Mouse (Mus musculus): ENCODE measurements around the gene Mdc1. TPM values are rescaled to one million over a fixed set of nuclear protein-coding genes. Genes with fewer than 3 reads are reported as not detected.
A peak's percentile ranks its signal among the peaks of the same experiment; 100 is the strongest.

Mdc1 gene
- total RNA-seq, 2 experiments from 2014 or later, result 17.6 to 17.7 TPM

- peak; percentile 87 for DNase-seq (ENCODE audit: low spot score in 2 of 2)
These were observed 32.6 kb downstream of the Mdc1 start for GRCm38 (mm10) chr17:35873774-35874519.

DNA sequence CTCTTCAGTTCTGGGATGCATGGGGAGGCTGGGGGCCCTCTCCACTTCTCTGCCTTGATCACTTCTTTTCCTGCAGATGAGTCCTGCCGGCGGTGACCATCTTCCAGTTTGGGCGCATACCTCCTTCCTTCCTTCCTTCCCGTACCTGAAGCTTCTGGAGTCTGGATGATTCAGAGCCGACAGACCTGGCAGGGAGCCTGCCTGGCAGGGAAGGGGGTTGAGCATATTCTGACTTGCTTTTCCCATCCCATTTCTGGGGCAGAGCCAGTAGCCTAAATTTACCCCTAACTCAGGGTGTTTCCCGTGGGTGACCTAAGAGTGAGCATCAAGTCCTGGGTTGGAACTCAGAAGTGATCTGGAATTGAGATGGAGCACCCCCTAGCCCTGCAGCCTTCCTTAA is 33.4 kb downstream of the Mdc1 start:
- peak; percentile 50 to 56 for DNase-seq (ENCODE audit: low spot score in 2 of 2)

DNA sequence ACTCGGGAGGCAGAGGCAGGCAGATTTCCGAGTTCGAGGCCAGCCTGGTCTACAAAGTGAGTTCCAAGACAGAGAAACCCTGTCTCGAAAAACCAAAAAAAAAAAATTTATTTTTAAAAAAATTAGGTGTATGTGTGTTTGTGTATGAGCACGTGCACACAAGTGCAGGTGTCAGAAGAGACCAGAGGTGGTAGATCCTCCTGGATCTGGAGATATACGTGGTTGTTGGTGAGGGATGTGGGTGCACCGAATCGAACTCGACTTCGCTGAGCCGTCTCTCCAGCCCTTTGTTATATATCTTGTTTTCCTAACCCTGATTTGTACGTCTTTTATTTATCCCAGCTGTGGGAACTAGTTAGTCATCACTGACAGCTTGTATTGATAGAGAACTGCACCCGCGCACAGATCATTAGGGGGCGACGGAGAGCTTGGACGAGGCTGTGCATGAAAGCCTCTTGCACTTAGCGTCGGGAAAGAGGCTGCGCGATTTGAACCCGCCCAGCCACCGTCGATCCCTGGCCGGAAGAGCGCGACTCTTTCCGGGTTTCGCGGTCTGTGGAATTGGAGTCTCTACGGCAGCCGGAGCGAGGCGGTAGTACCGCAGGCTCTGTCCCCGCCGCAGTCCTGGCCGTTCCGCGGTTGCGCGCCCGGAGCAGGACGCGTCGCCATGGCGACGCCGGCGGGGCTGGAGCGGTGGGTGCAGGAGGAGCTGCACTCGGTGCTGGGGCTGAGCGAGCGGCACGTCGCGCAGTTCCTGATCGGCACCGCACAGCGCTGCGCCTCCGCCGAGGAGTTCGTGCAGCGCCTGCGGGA is 38.1 kb downstream of the Mdc1 start, which contains the start of gene Dhx16:
TSS of gene Dhx16 (plus strand) at position 575 of the 813 bp plus-strand sequence.
- DNase-seq (ENCODE audit: low spot score in 2 of 2), result peak; percentile 97 to 98

- no peak for DNase-seq (ENCODE audit: low spot score in 2 of 2)
These were observed 41.6 kb downstream of the Mdc1 start for GRCm38 (mm10) chr17:35882924-35883323.

GRCm38 (mm10) chr17:35883777-35884176 is 42.5 kb downstream of the Mdc1 start:
- DNase-seq (ENCODE audit: low spot score in 2 of 2), result no peak

DNA sequence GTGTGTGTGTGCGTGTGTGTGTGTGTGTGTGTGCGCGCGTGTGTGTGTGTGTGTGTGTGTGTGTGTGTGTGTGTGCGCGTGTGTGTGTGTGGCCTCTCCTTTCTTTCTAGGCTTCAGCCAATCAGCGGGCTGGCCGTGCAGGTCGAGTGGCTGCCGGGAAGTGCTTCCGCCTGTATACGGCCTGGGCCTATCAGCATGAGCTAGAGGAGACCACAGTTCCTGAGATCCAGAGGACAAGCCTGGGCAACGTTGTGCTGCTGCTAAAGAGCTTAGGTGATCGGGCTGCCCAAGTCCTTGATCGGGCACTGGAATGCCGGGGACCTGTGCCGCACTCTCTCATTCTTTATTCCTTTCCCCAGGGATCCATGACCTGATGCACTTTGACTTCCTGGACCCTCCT is 46.4 kb downstream of the Mdc1 start:
- no peak for DNase-seq (ENCODE audit: low spot score in 2 of 2)

DNA sequence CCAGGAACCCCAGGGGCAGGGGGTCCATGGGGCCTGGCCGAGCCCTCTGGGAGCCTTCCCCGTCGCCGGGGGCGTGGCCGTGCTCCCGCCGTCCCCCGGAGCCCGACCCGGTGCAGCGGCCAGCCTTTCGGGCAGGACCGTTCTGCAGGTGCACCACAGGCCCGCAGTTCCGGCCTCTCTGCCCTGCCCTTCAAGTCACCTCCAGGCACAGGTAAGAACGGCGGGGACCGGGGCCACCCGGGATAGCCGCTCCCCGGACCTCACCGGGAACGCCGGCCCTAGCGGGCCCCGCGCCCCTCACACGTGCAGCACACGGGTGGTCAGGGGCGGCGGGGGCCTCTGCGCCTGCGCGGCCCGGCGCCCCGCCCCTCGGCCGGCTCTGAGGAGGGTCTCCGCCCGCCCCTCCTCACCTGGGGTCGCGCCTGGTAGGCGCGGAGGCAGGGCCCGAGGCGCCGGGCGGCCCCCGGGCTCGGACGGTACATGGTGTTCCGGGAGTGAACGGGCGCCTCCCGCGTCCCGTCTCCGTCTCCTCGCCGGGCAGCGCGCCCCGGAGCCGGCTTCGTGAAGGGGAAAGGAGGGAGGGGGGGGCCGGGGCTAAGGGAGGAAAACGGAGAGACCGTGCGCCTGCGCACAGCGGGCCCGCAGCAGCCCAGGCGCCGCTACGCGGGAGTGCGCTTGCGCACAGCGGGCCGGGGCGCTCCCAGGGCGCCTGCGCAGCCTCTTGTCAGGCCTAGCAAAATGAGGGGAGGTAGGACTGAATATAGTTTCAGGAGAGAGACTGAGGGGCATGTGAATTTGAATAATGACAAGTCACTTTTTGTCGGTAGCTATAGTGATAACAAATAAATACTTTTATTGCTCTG is 55.7 kb downstream of the Mdc1 start, which contains the start of gene 2310061I04Rik:
TSS of gene 2310061I04Rik (minus strand) at position 651 of the 863 bp plus-strand sequence.
- peak; percentile 85 to 94 for DNase-seq (ENCODE audit: low spot score in 2 of 2)

DNA sequence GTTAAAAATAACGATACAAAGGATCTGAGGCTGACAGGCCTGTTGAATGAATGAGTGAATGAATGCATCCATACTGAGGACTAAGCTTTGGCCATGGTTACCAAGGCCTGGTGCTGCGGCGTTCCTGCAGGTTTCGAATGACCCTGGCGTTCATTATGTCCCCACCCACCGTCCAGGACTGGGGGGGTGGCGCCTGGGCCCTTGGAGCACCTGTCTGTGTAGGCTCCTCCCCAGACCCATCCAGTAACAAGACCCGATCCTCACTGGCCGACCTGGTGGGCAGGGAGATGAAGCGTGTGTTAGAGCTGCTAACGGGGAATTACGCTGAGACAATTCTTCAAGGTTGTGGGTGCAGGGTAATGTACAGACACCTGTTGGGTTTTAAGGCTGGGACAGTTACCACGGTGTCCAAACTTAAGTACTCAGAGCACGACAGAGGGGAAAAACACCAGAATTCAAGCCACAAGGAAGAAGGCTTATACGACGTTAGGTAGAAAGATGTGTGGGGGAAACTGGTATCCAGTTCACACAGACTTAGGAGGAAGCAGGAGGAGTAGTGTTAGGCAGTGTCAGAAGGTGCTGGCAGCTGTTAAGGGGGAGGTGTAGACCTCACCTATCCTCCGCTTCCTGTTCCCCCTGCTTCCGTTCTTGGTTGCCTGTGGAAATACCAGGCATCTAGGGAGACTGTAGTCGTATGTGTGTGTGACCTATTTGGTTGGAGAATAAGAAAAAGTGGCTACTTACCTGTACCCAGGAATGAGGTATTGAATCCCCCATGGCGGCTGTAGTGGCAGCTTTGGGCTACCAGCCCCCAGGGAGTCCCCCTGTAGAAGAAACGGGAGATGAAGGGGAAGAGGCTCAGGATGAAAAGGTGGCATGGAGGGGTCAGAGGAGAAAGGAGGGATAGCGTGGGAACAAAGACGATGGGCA is 56.6 kb downstream of the Mdc1 start:
- no peak for DNase-seq (ENCODE audit: low spot score in 2 of 2)

DNA sequence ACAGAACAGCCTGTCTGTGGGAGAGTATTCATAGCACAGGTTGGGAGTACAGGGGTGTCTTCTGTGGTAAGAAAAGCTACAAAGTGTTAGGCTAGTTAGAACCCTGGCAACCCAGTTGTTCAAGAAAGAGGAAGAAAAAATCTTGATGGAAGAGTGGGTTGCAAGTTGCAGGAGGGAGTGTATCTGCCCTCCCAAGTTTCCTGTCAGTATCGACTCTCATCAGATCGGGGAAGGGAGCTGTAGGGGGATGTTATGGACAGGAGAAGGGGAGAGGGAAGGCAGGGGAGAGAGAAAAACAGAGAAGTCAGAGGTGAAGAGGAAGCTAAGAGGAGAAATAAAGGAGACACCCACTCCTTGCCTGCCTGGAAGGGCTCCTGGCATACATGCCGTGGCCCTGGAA is 59.3 kb downstream of the Mdc1 start:
- no peak for DNase-seq (ENCODE audit: low spot score in 2 of 2)

DNA sequence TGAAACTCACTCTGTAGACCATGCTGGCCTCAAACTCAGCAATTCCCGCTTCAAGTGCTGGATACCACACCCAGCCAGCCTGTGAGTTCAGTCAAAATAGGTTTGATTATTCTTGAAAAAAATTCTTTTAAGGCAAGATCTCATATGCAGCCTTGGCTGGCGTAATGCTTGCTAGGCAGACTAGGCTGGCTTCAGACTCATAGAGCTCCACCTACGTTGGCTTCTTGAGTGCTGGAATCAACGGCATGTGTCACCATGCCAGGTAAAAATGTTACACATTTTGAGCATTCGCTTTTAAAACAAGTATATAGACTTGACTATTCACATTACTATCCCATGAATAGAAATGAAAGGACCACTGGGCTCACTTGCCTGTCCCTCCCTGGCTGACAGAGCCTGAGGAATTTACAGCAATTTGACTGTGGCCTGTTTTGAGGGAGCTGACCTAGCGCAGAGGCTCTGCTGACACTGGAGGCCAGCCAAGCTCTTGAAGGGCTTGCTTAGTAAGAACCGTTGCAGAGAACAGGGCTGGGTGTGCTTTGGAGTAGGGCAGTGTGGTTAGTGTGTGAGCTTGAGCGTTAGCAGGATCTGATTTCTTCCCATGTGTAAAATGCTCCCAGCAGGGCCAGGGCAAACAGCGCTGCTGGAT is 62.2 kb downstream of the Mdc1 start:
- no peak for DNase-seq (ENCODE audit: low spot score in 2 of 2)

GRCm38 (mm10) chr17:35903992-35904355 is 62.7 kb downstream of the Mdc1 start:
- no peak for DNase-seq (ENCODE audit: low spot score in 2 of 2)

DNA sequence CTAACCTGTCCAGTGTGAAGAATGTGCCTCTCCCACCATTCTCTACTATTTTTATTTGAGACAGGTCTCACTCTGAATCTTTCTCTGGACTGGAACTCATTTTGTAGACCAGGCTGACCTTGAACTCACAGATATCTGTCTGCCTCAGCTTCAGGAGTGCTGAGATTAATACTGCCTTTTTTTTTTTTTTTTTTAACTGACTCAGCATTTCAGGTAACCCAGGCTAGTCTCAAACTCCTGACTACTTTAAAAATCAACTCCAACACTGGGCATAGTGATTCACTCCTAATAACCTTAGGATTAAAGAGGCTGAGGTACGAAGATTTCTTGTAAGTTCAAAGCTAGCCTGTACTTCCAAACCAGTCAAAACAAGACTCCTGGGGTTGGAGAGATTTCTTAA is 64.3 kb downstream of the Mdc1 start:
- DNase-seq (ENCODE audit: low spot score in 2 of 2), result no peak

GRCm38 (mm10) chr17:35907609-35908008 is 66.3 kb downstream of the Mdc1 start:
- no peak for DNase-seq (ENCODE audit: low spot score in 2 of 2)

Small RNA genes within 50 kb of the gene (microRNA-seq; reads per million reads assigned to microRNA genes)
- gene Gm28033, result 0 to 0.42 reads per million in 2 experiments

Other genes starting within 250 kb of the Mdc1 start
- gene Sfta2, start 240.0 kb upstream of the Mdc1 start, total RNA-seq (2021), result not detected
- gene Gm9573, start 214.9 kb upstream of the Mdc1 start, total RNA-seq (2021), result not detected
- not detected for gene Mucl3, start 197.8 kb upstream of the Mdc1 start, total RNA-seq (2021)
- 10 to 100 TPM; 34.3 to 35.1 TPM for gene Vars2, start 173.9 kb upstream of the Mdc1 start, total RNA-seq (2021)
- 10 to 100 TPM; 26.7 to 37.5 TPM for gene Gtf2h4, start 167.8 kb upstream of the Mdc1 start, total RNA-seq (2021)
- 10 to 100 TPM; 49.0 to 51.5 TPM for gene Ddr1, start 136.9 kb upstream of the Mdc1 start, total RNA-seq (2021)
- 10 to 100 TPM; 16.0 to 21.3 TPM for gene Ier3, start 19.8 kb upstream of the Mdc1 start, total RNA-seq (2021)
- gene Flot1, start 18.3 kb upstream of the Mdc1 start, total RNA-seq (2021), result 100 to 1,000 TPM; 127 to 158 TPM
- 100 to 1,000 TPM; 442 to 465 TPM for gene Tubb5, start 3.2 kb upstream of the Mdc1 start, total RNA-seq (2021)
- gene Nrm, start 19.8 kb downstream of the Mdc1 start, total RNA-seq (2021), result 1 to 10 TPM; 2.0 to 2.6 TPM
- gene Ppp1r18, start 24.1 kb downstream of the Mdc1 start, total RNA-seq (2021), result 1 to 10 TPM; 8.9 to 9.1 TPM
- 10 to 100 TPM; 30.6 to 32.3 TPM for gene Dhx16, start 38.3 kb downstream of the Mdc1 start, total RNA-seq (2021)
- gene 2310061I04Rik, start 55.9 kb downstream of the Mdc1 start, total RNA-seq (2021), result 10 to 100 TPM; 56.4 to 57.5 TPM
- 10 to 100 TPM; 53.6 to 56.3 TPM for gene Atat1, start 68.6 kb downstream of the Mdc1 start, total RNA-seq (2021)
- 10 to 100 TPM; 39.9 to 41.3 TPM for gene Mrps18b, start 74.9 kb downstream of the Mdc1 start, total RNA-seq (2021)
- gene Ppp1r10, start 74.9 kb downstream of the Mdc1 start, total RNA-seq (2021), result 10 to 100 TPM; 62.9 to 63.7 TPM
- gene Abcf1, start 128.2 kb downstream of the Mdc1 start, total RNA-seq (2021), result 10 to 100 TPM; 69.4 to 71.6 TPM
- gene Gnl1, start 138.3 kb downstream of the Mdc1 start, total RNA-seq (2021), result 100 to 1,000 TPM; 195 to 197 TPM
- 10 to 100 TPM; 36.6 to 37.5 TPM for gene Prr3, start 138.7 kb downstream of the Mdc1 start, total RNA-seq (2021)
- gene H2-T24, start 179.0 kb downstream of the Mdc1 start, total RNA-seq (2021), result 1 to 10 TPM; 1.5 to 2.2 TPM
- gene H2-T23, start 191.3 kb downstream of the Mdc1 start, total RNA-seq (2021), result 10 to 100 TPM; 15.6 to 19.9 TPM
- gene H2-T22, start 201.2 kb downstream of the Mdc1 start, total RNA-seq (2021), result 10 to 100 TPM; 18.5 to 20.8 TPM
- gene Gm6034, start 201.4 kb downstream of the Mdc1 start, total RNA-seq (2021), result not detected
- gene Gm11127, start 216.9 kb downstream of the Mdc1 start, total RNA-seq (2021), result 1 to 10 TPM; 1.4 TPM